Mouse (Mus musculus) gastrocnemius, postnatal 10 days (tissue): Measurements from ENCODE around the gene B430305J03Rik. TPM values are rescaled to one million over a fixed set of nuclear protein-coding genes. Genes with fewer than 3 reads are reported as not detected.

ENCODE experiments used
- DNase-seq: peaks from one replicate; pipeline ENCODE4 v3.0.0; 2021; ENCODE audit warnings: mixed read lengths
- long read RNA-seq, 2 experiments: library from polyadenylated mRNA; stranded (forward); transcript quantifications; one replicate each; pipeline ENCODE4 v2.0.0; 2021
- total RNA-seq, 2 experiments: library from RNA; stranded (reverse); gene quantifications; 2 replicates each; pipeline ENCODE4 v1.2.3; 2021

The B430305J03Rik gene
- total RNA-seq: under 1 TPM; 0.21 to 0.27 TPM
- long read RNA-seq, experiment 1: 0 reads
- long read RNA-seq, experiment 2: 0 reads

DNA sequence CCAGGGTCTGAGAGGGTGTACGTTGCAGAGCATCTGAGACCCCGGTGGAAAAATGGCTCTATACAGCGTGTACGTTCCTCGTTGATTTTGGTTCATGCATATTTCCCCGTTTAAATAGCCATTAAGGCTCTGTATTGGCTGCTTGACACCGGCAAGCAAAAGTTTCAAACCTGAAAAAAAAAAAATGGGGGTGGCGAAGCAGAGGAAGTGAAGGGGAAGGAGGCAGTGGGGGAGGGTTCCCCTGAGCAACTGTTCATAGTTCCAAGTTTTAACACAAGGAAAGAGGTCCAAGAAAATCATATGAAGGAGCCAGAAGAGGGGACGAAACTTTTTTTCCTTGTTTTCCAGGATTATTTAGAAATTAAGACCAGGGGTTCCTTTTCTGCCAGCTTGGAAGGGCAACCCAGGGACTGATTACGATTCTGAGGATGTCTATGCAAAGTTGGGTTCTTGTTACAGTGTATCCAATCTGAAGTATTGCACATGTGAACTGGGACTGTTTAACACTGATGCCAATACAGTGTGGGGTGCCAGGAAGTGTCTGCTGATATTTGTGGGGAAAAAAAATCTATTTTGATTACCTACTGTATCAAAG is at the start of gene B430305J03Rik:
B430305J03Rik (minus strand) TSS at position 173 of the 595 bp plus-strand sequence.
- no peak for DNase-seq

GRCm38 (mm10) chr3:61409683-61410082 is 43.9 kb upstream of the B430305J03Rik start:
- no peak for DNase-seq

- no peak for DNase-seq
These were observed 41.2 kb upstream of the B430305J03Rik start for GRCm38 (mm10) chr3:61406921-61407320.

- no peak for DNase-seq
These were observed 35.2 kb upstream of the B430305J03Rik start for GRCm38 (mm10) chr3:61400823-61401387.

DNA sequence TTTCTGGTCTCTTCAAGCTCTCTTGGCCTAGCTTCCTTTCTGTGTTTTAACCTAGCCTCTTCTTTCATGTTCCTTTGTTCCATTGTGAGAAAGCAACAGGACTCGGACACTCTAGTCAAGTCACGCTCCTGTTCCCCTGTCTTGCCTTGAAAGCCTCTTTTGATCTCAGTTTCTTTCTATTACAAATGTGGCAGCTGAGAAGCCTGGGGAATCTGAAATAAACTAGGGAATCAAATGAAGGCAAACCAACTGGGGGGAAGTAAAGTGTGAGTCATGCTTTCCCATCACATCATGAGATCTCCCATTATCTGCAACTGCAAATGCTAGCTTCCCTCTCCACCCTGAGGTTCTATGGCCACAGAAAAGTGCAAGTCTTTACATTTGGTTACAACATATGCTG is 31.0 kb upstream of the B430305J03Rik start:
- no peak for DNase-seq

- DNase-seq: no peak
These were observed 29.6 kb upstream of the B430305J03Rik start for GRCm38 (mm10) chr3:61395382-61395781.

- no peak for DNase-seq
These were observed 27.8 kb upstream of the B430305J03Rik start for GRCm38 (mm10) chr3:61393520-61393919.

GRCm38 (mm10) chr3:61392881-61393280 is 27.1 kb upstream of the B430305J03Rik start:
- DNase-seq: no peak

DNA sequence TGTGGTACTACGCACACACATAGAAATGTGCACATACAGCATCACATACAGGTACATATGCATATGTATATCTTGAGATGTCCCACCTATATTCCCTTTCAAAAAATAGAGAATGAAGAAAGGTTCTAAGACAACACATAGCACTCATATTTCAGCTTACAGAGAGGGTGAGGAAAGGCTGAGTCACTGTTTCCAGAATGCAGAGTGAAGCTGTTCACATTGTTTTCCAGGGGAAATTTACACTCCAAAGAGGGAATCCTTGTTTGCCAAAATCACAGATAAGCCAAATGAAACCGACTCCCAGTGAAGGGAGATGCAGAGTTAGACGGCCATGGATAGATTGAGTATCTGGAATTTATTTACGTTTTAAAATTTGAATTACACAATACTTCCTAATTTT is 25.8 kb upstream of the B430305J03Rik start:
- DNase-seq: no peak

- DNase-seq: no peak
These were observed 20.6 kb upstream of the B430305J03Rik start for GRCm38 (mm10) chr3:61386368-61386767.

- no peak for DNase-seq
These were observed 10.2 kb upstream of the B430305J03Rik start for GRCm38 (mm10) chr3:61376001-61376400.

GRCm38 (mm10) chr3:61368446-61368845 is 2.7 kb upstream of the B430305J03Rik start:
- DNase-seq: no peak

DNA sequence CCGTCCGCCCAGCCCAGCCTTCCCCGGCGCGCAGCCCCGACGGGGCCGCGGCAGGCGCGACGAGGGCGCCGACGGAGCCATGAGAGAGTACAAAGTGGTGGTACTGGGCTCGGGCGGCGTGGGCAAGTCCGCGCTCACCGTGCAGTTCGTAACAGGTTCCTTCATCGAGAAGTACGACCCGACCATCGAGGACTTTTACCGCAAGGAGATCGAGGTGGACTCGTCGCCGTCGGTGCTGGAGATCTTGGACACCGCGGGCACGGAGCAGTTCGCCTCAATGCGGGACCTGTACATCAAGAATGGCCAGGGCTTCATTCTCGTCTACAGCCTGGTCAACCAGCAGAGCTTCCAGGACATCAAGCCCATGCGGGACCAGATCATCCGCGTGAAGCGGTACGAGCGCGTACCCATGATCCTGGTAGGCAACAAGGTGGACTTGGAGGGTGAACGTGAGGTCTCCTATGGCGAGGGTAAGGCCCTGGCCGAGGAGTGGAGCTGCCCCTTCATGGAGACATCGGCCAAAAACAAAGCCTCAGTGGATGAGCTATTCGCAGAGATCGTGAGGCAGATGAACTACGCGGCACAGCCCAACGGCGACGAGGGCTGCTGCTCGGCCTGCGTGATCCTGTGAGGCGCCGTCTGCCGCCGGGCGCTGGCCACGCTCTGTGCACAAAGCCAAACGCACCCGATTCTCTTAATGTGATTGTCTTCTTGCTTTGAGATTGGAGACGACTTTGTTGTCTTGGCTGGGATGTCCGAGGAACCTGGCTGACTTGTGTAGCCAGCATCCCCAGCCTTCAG is 573 bp downstream of the B430305J03Rik start:
- peak; percentile 44 for DNase-seq

GRCm38 (mm10) chr3:61364661-61364977 is 1.1 kb downstream of the B430305J03Rik start:
- no peak for DNase-seq

DNA sequence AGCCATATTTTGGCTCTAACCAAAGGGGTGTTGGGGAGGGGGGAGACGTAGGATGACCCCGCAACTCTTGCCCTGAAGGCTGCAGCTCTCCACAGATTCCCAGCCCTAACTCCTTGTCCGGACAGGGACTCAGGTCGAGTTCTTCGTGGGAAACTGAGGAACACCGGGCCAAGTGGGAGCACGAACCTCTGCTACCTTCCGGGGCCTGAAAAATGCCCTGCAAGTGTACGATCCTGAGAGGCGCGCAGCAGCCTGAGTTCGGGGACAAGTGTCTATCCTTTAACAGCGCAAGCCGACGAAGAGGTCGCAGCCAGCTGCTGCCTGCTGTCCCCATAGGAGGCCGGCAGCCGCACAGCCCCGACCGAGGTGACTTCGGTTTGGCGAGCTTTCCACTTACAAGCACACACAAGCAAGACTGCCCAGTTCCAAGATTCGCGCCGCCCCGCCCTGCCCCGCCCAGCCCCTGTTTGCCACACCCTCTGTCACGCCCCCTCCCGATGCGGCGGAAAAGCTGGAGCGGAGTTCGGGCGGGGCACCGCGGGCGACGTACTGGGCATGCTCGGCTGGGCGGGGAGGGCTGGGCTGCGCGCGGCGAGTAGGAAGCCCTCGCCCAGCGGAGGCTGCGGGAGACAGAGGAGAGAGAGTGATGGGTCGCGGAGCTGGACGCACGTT is 1.6 kb downstream of the B430305J03Rik start:
- peak; percentile 97 for DNase-seq

DNA sequence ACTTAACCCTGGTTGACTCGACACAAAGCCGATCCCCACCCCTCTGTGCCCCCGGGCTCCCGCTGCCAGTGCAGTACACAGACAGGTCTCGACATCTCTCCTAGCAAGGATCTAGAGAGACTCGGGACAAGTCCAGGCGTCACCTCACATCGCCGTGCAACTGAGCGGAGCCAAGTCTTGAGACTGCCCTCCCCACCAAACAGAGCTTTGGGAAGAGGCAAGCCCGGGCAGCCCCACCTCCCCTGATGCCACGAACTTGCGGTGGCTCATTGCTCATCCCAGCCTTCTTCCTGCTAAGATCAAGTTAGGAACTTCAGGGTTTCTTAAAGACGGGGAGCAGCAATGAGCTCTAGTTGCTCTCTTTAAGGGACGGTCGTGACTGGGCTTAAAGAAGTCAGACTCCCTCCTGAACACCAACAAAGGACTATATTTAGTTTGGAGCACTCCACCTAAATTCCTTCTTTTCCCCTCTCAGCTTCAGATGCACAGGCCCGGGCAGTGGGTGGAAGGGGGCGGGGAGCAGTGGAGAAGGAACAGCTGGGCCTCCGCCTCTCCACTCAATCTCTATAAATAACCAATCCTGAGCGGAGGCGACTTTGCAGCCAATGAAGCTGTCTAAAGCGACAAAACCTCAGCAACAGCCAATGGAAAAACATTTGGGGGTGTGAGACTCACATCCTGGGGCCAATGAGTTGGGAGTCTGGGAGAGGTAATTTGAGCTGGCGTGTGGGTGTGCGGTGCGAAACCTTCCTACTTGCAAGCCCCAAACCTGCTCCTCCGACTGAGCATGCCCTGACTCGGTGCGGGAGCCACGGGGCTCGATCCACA is 2.4 kb downstream of the B430305J03Rik start:
- peak; percentile 84 for DNase-seq

DNA sequence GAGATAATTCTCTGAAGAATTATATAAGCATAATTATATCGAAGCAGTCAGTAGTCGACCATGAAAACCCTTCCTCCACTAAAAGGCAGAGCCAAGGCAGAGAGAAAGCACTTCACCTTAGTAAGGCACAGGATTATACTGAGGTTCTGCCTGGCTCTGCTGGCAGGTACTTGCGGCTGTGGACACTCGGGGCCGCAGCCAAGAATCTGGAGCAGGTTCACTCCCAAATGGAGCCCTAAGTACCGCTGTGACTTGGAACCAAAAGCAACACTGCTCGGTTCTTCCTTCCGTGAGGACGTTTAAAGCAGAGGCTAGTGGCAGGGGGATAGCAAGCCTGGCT is 3.0 kb downstream of the B430305J03Rik start:
- no peak for DNase-seq

DNA sequence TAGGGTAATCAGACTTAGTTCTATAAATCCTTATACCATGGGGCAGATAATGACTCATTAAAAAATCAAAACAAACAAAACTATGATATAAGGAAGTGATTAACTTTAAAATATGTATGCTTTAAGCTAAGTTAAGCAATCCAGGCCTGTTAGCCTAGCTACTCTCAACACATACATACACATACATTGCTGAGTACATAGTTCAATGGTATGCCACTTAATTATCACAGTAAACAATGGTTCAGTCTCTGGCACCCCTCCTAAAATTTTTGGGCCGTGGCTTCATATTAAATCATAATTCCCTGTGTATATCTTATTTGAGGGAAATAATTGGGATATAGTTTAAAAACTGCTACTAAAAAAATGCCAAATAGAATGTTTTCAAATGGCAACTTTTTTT is 4.4 kb downstream of the B430305J03Rik start, which contains the start of gene Rap2b:
Rap2b (plus strand) TSS at position 301 of the 400 bp plus-strand sequence.
- no peak for DNase-seq

GRCm38 (mm10) chr3:61358756-61359293 is 6.9 kb downstream of the B430305J03Rik start:
- DNase-seq: no peak

GRCm38 (mm10) chr3:61358107-61358506 is 7.6 kb downstream of the B430305J03Rik start:
- DNase-seq: no peak

GRCm38 (mm10) chr3:61355464-61355863 is 10.3 kb downstream of the B430305J03Rik start:
- DNase-seq: no peak

DNA sequence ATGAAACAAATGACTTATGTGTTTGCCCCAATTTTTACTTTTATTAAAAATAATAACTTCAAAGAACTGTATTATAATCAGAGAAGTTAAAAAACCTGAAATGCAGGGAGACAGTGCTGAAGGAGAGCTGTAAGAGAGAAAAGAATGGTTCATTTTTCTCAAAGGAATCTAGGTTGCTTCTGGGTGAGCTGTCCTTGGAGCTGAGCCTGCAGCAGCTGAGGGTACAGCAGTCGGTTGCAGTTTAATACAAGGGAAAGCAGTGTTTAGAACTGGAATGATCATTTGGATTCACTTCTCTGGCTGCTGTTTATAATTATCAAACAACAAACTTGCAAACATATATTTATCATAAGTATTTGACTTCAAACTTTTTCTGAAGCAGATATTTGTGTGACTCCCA is 16.3 kb downstream of the B430305J03Rik start:
- DNase-seq: no peak
